9 mouse cellular contexts compared by ENCODE assay signal in the genomic region with DNA sequence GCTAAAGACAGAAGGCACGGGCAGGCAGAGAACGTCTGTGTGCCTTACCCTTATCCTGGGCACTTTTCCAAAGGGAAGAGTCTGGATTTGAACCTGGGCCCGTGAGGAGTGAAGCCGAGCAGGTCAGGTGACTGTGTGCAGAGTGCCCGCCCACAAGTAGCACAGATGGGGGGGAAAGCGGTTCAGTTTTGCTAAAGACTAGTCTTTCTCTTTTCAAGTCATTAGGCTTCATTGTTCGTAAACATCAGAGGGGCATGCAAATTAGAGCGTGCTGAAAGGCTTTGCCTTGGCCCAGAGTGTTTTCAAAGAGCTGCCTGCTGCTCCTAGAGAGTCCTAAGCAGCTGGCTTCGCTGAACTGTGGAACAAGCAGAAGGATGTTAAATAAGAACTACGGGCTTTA. TPM values are rescaled to one million over a fixed set of nuclear protein-coding genes. Genes with fewer than 3 reads are reported as not detected.
A peak's percentile ranks its signal among the peaks of the same experiment; 100 is the strongest.
DNase-seq lines count a peak whose midpoint lies in the region; ATAC-seq lines count a peak whose summit lies in the region.
"Had no signal": no experiment of that assay in that cellular context is flagged by ENCODE, and none has a peak within 500 bp of the region (broad histone marks: within the 10 kb centered on the region; RNA-seq: fewer than 3 reads in every experiment).

No protein-coding gene starts in this region.

- 25% methylated on average over 10 of the region's 10 CpGs for WGBS in embryonic facial prominence, embryonic 11.5 days
- WGBS in neural tube, embryonic 15.5 days, result 10% methylated on average over 10 of the region's 10 CpGs
- 57% methylated on average over 10 of the region's 10 CpGs for WGBS in intestine, embryonic 16.5 days

- H3K4me1 ChIP-seq in embryonic facial prominence, embryonic 11.5 days (ENCODE audit: control insufficient read depth, insufficient read depth, low read length), result no peaks in the 10 kb centered on the region
- H3K4me1 ChIP-seq in neural tube, embryonic 15.5 days, result peaks cover 28% of the 10 kb centered on the region
- no peaks in the 10 kb centered on the region; the same call in 1 of the 2 replicates for H3K4me1 ChIP-seq in intestine, embryonic 16.5 days (ENCODE audit: control insufficient read depth, insufficient read depth, low read length)

- no peak overlapping the region for H3K9ac ChIP-seq in embryonic facial prominence, embryonic 11.5 days (replicated peaks; ENCODE audit: low read length)
- H3K9ac ChIP-seq in neural tube, embryonic 15.5 days (replicated peaks), result no peak overlapping the region
- no peak overlapping the region for H3K9ac ChIP-seq in intestine, embryonic 16.5 days (ENCODE audit: low read depth, low read length)
- H3K9ac ChIP-seq: embryonic facial prominence, embryonic 12.5 days had no signal

- no peak overlapping the region for H3K4me2 ChIP-seq in embryonic facial prominence, embryonic 11.5 days (ENCODE audit: low read depth, low read length)
- no peak overlapping the region for H3K4me2 ChIP-seq in neural tube, embryonic 15.5 days
- no peak overlapping the region for H3K4me2 ChIP-seq in intestine, embryonic 16.5 days (ENCODE audit: low read depth, low read length)
- H3K4me2 ChIP-seq: embryonic facial prominence, embryonic 12.5 days had no signal

- H3K9me3 ChIP-seq in embryonic facial prominence, embryonic 11.5 days (replicated peaks; ENCODE audit: control insufficient read depth, low read length), result no peaks in the 10 kb centered on the region
- H3K9me3 ChIP-seq in neural tube, embryonic 15.5 days (replicated peaks), result no peaks in the 10 kb centered on the region
- no peaks in the 10 kb centered on the region for H3K9me3 ChIP-seq in intestine, embryonic 16.5 days (ENCODE audit: control insufficient read depth, low read length)
- H3K9me3 ChIP-seq: embryonic facial prominence, embryonic 12.5 days had no signal

- H3K27ac ChIP-seq in embryonic facial prominence, embryonic 11.5 days (replicated peaks; ENCODE audit: low read depth, low read length), result no peak overlapping the region
- H3K27ac ChIP-seq in neural tube, embryonic 15.5 days (replicated peaks), result 0 out of 2 replicates have a peak overlapping the region, but pooled peaks have one; percentile 2
- no peak overlapping the region for H3K27ac ChIP-seq in intestine, embryonic 16.5 days (ENCODE audit: low read length)
- H3K27ac ChIP-seq: embryonic facial prominence, embryonic 12.5 days had no signal

- no peak overlapping the region for H3K4me3 ChIP-seq in embryonic facial prominence, embryonic 11.5 days (ENCODE audit: low read depth, low read length)
- H3K4me3 ChIP-seq in neural tube, embryonic 15.5 days (replicated peaks), result no peak overlapping the region
- no peak overlapping the region for H3K4me3 ChIP-seq in intestine, embryonic 16.5 days (ENCODE audit: low read length)
- H3K4me3 ChIP-seq: embryonic facial prominence, embryonic 12.5 days had no signal

- peak; percentile 60 for ATAC-seq in embryonic facial prominence, embryonic 11.5 days (replicated peaks; ENCODE audit: insufficient number of reproducible peaks, low FRiP score, low TSS enrichment, low read depth)
- ATAC-seq in neural tube, embryonic 15.5 days (ENCODE audit: low FRiP score), result peak; percentile 74
- no peak for ATAC-seq in intestine, embryonic 16.5 days

- H3K36me3 ChIP-seq in embryonic facial prominence, embryonic 11.5 days (replicated peaks; ENCODE audit: control insufficient read depth, insufficient read depth, low read depth, low read length), result no peaks in the 10 kb centered on the region
- H3K36me3 ChIP-seq in neural tube, embryonic 15.5 days, result no peaks in the 10 kb centered on the region
- H3K36me3 ChIP-seq in intestine, embryonic 16.5 days (ENCODE audit: control insufficient read depth, insufficient read depth, low read length), result no peaks in the 10 kb centered on the region; the same call in 1 of the 2 replicates
- H3K36me3 ChIP-seq: embryonic facial prominence, embryonic 12.5 days had no signal

- H3K27me3 ChIP-seq in embryonic facial prominence, embryonic 11.5 days (ENCODE audit: control insufficient read depth, insufficient read depth, low read length), result no peaks in the 10 kb centered on the region
- no peaks in the 10 kb centered on the region for H3K27me3 ChIP-seq in neural tube, embryonic 15.5 days (replicated peaks)
- no peaks in the 10 kb centered on the region for H3K27me3 ChIP-seq in intestine, embryonic 16.5 days (replicated peaks; ENCODE audit: control insufficient read depth, insufficient read depth, low read length)
- H3K27me3 ChIP-seq: embryonic facial prominence, embryonic 12.5 days had no signal

- peak; percentile 63 for DNase-seq in layer of hippocampus, adult 11-12 months (ENCODE audit: low spot score)
- no peak for DNase-seq in layer of hippocampus, adult 9-10 months (ENCODE audit: low spot score)
- DNase-seq in embryonic facial prominence, embryonic 11.5 days (ENCODE audit: low spot score), result peak; percentile 56
- DNase-seq in layer of hippocampus, postnatal 10 days (ENCODE audit: low spot score in 2 of 2), result peak; percentile 62 to 71
- no peak for DNase-seq in adrenal gland, postnatal 4 days (ENCODE audit: low spot score in 2 of 2)
- no peak for DNase-seq in lung, postnatal 25 days (ENCODE audit: low spot score)

RNA-seq across cellular contexts. Expression of gene Heg1, which starts 50.4 kb away (rescaled TPM):
- 11.5 and 12.4 TPM in 2 replicates for polyA plus RNA-seq in embryonic facial prominence, embryonic 11.5 days (2014; fragmentation: Nextera tagmentation; extraction: Ambion mirVana)
- total RNA-seq in layer of hippocampus, postnatal 10 days (2021), result 10 to 100 TPM; 31.9 to 32.4 TPM
- 7.8 and 10.9 TPM in 2 replicates for polyA plus RNA-seq in neural tube, embryonic 15.5 days (2015; fragmentation: Nextera tagmentation; extraction: Ambion mirVana)
- 10 to 100 TPM; 81.5 to 84.5 TPM for total RNA-seq in adrenal gland, postnatal 4 days (2021)
- 10.2 and 12.9 TPM in 2 replicates for polyA plus RNA-seq in intestine, embryonic 16.5 days (2015; fragmentation: Nextera tagmentation; extraction: Ambion mirVana)

RNA-seq across cellular contexts. Expression of gene Muc13, which starts 59.3 kb away (rescaled TPM):
- polyA plus RNA-seq in embryonic facial prominence, embryonic 11.5 days (2014; fragmentation: Nextera tagmentation; extraction: Ambion mirVana), result 0.21 and 0.34 TPM in 2 replicates
- total RNA-seq in layer of hippocampus, postnatal 10 days (2021), result under 1 TPM in 1 of 2 experiments, not detected in 1; 0.11 TPM
- polyA plus RNA-seq in neural tube, embryonic 15.5 days (2015; fragmentation: Nextera tagmentation; extraction: Ambion mirVana), result 7.2 TPM in 1 of 2 replicates, not detected in the other
- total RNA-seq in adrenal gland, postnatal 4 days (2021), result under 1 TPM; 0.14 TPM
- polyA plus RNA-seq in intestine, embryonic 16.5 days (2015; fragmentation: Nextera tagmentation; extraction: Ambion mirVana), result 358 and 407 TPM in 2 replicates

Comparison
In these comparisons a context has a peak if more than half of its experiments do, and no peak if none do; other contexts are left out.
1. DNase-seq: peak in layer of hippocampus, adult 11-12 months (single experiment), embryonic facial prominence, embryonic 11.5 days (single experiment) and layer of hippocampus, postnatal 10 days (2 of 2); none in layer of hippocampus, adult 9-10 months (single experiment), adrenal gland, postnatal 4 days (0 of 2) and lung, postnatal 25 days (single experiment).
2. RNA of gene Muc13, which starts 59.3 kb away (polyA plus RNA-seq): 358 to 407 TPM in intestine, embryonic 16.5 days; 0.21 to 0.34 TPM in embryonic facial prominence, embryonic 11.5 days and 7.2 TPM in neural tube, embryonic 15.5 days; every median in the first group is over 10 times any median in the second.